Mouse (Mus musculus) hindbrain, embryonic 16.5 days (tissue): ENCODE results near the gene Loxl1. TPM values are rescaled to one million over a fixed set of nuclear protein-coding genes. Genes with fewer than 3 reads are reported as not detected.

Source experiments
- ATAC-seq: fragments of 200-750 bp; cut with Nextera tagmentation; 2 replicates; pipeline ENCODE4 v1.8.0; 2017; ENCODE audit warnings: moderate TSS enrichment, moderate library complexity
- H3K27ac ChIP-seq: fragments of 300-500 bp; sonication (generic); 2 replicates; pipeline ENCODE4 v1.5.1; 2014; ENCODE audit warnings: low read depth, mild to moderate bottlenecking, control low read depth, low read length, moderate library complexity
- H3K27me3 ChIP-seq: fragments of 300-500 bp; sonication (generic); replicated peaks from 2 replicates; pipeline ENCODE4 v1.6.1; 2014; ENCODE audit warnings: low read length; ENCODE audit not compliant: control insufficient read depth, insufficient read depth
- H3K36me3 ChIP-seq: fragments of 300-500 bp; sonication (generic); 2 replicates; pipeline ENCODE4 v1.6.1; 2014; ENCODE audit warnings: mild to moderate bottlenecking, low read length, moderate library complexity, mixed read lengths; ENCODE audit not compliant: control insufficient read depth, insufficient read depth
- H3K4me1 ChIP-seq: fragments of 300-500 bp; sonication (generic); 2 replicates; pipeline ENCODE4 v1.6.1; 2014; ENCODE audit warnings: low read depth, low read length; ENCODE audit not compliant: control insufficient read depth, insufficient read depth
- H3K4me2 ChIP-seq: fragments of 300-500 bp; sonication (generic); 2 replicates; pipeline ENCODE4 v1.6.1; 2014; ENCODE audit warnings: mild to moderate bottlenecking, low read length, control low read depth, moderate library complexity
- H3K4me3 ChIP-seq: fragments of 300-500 bp; sonication (generic); 2 replicates; pipeline ENCODE4 v1.5.1; 2014; ENCODE audit warnings: mild to moderate bottlenecking, low read length, control low read depth, moderate library complexity
- H3K9ac ChIP-seq: fragments of 300-500 bp; sonication (generic); 2 replicates; pipeline ENCODE4 v1.6.1; 2014; ENCODE audit warnings: low read depth, mild to moderate bottlenecking, control low read depth, low read length, moderate library complexity
- H3K9me3 ChIP-seq: fragments of 300-500 bp; sonication (generic); 2 replicates; pipeline ENCODE4 v1.6.1; 2014; ENCODE audit warnings: mild to moderate bottlenecking, low read length, moderate library complexity; ENCODE audit not compliant: control insufficient read depth
- WGBS: fragments of 180-500 bp; shearing (Covaris S2); extraction: QIAGEN DNeasy Blood & Tissue Kit; methylation state at CpG from one replicate; pipeline ENCODE4 v1.1.7; 2014; 5-methylcytosine and 5-hydroxymethylcytosine counted together
- polyA plus RNA-seq: library from polyadenylated mRNA; unstranded; fragments of >200 nt; fragmentation: Nextera tagmentation; extraction: Ambion mirVana; gene quantifications from 2 replicates; pipeline ENCODE4 v1.2.1, GENCODE M21; 2015

Loxl1 gene
- polyA plus RNA-seq, 1 experiment from 2014 or later = 7.4 TPM

DNA sequence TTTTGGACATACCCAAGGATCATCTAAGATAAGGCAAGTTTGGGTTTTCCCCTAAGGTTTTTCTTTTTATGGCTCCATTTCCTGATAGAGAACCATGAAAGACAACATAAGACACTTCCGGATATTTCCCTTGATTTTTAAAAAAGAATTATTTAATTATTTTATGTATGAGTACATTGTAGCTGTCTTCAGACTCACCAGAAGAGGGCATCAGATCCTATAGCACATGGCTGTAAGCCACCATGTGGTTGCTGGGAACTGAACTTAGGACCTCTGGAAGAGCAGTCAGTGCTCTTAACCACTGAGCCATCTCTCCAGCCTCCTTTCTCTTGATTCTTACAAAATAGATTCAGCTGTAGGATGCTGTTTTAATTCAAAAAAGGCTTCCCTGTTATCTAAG lies 28.8 kb upstream of the Loxl1 start:
- H3K4me3 ChIP-seq = no peak overlapping the region
- no peak overlapping the region for H3K9ac ChIP-seq
- no peak for ATAC-seq
- no peaks in the 10 kb centered on the region for H3K9me3 ChIP-seq
- WGBS = 98% methylated on average over 1 of the region's 1 CpGs
- H3K4me2 ChIP-seq = no peak overlapping the region
- H3K4me1 ChIP-seq = peaks cover 5% of the 10 kb centered on the region; the same call in 1 of the 2 replicates
- H3K36me3 ChIP-seq = no peaks in the 10 kb centered on the region
- no peak overlapping the region for H3K27ac ChIP-seq
- no peaks in the 10 kb centered on the region for H3K27me3 ChIP-seq

GRCm38 (mm10) chr9:58336650-58337281 lies 23.8 kb upstream of the Loxl1 start:
- Histone ChIP-seq H3K9me3 (0 out of 2 replicates have a peak, but pooled peaks cover 2% of the 10 kb centered on the region), H3K4me2 (no peak overlapping the region), H3K4me3 (no peak overlapping the region), H3K4me1 (no peaks in the 10 kb centered on the region), H3K36me3 (no peaks in the 10 kb centered on the region), H3K9ac (no peak overlapping the region), H3K27me3 (no peaks in the 10 kb centered on the region), H3K27ac (no peak overlapping the region)
- ATAC-seq = no peak
- 70% methylated on average over 8 of the region's 8 CpGs for WGBS

GRCm38 (mm10) chr9:58331276-58331675 lies 18.3 kb upstream of the Loxl1 start:
- H3K36me3 ChIP-seq = no peaks in the 10 kb centered on the region
- WGBS = 63% methylated on average over 3 of the region's 3 CpGs
- no peak overlapping the region for H3K4me3 ChIP-seq
- no peaks in the 10 kb centered on the region; the same call in 1 of the 2 replicates for H3K27me3 ChIP-seq
- H3K9me3 ChIP-seq = 0 out of 2 replicates have a peak, but pooled peaks cover 2% of the 10 kb centered on the region
- no peaks in the 10 kb centered on the region; the same call in 1 of the 2 replicates for H3K4me1 ChIP-seq
- H3K27ac ChIP-seq = no peak overlapping the region
- no peak overlapping the region for H3K9ac ChIP-seq
- ATAC-seq = no peak
- no peak overlapping the region for H3K4me2 ChIP-seq

DNA sequence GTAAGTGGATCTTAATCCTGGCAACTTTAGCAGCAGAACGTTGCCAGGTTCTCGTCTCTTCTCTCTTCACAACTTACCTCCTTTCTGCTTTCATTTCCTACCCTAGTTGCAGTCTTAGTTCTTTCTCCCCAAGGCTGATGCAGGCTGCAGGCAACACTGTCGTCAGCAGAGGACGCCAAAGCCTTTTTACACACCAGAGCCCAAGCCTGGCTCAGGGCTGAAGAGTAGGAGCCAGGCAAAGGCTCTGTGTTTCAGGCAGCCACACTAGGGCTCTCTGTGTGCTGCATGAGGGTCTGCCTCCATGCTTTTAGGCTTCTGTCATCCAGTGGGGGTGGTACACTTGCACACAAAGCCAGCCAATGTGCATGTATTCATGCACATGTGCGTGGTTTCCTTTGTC lies 17.3 kb upstream of the Loxl1 start:
- peak; percentile 93 for ATAC-seq
- no peak overlapping the region for H3K27ac ChIP-seq

GRCm38 (mm10) chr9:58327382-58327781 lies 14.4 kb upstream of the Loxl1 start:
- 39% methylated on average over 1 of the region's 1 CpGs for WGBS
- H3K27me3 ChIP-seq = no peaks in the 10 kb centered on the region; the same call in 1 of the 2 replicates
- no peak overlapping the region for H3K4me3 ChIP-seq
- H3K9me3 ChIP-seq = no peaks in the 10 kb centered on the region
- no peak for ATAC-seq
- H3K36me3 ChIP-seq = no peaks in the 10 kb centered on the region
- H3K27ac ChIP-seq = no peak overlapping the region
- H3K4me1 ChIP-seq = no peaks in the 10 kb centered on the region; the same call in 1 of the 2 replicates
- H3K9ac ChIP-seq = no peak overlapping the region
- H3K4me2 ChIP-seq = no peak overlapping the region

More for the DNA sequence above, 17.3 kb upstream of the Loxl1 start:
- 20% methylated on average over 5 of the region's 5 CpGs for WGBS
- H3K4me1 ChIP-seq = no peaks in the 10 kb centered on the region; the same call in 1 of the 2 replicates
- no peak overlapping the region for H3K4me3 ChIP-seq
- no peak overlapping the region for H3K9ac ChIP-seq
- no peaks in the 10 kb centered on the region; the same call in 1 of the 2 replicates for H3K27me3 ChIP-seq
- H3K4me2 ChIP-seq = no peak overlapping the region
- H3K36me3 ChIP-seq = no peaks in the 10 kb centered on the region
- H3K9me3 ChIP-seq = 0 out of 2 replicates have a peak, but pooled peaks cover 2% of the 10 kb centered on the region

GRCm38 (mm10) chr9:58326477-58327180 lies 13.6 kb upstream of the Loxl1 start:
- no peak overlapping the region for H3K4me3 ChIP-seq
- no peak for ATAC-seq
- H3K9ac ChIP-seq = no peak overlapping the region
- H3K4me1 ChIP-seq = no peaks in the 10 kb centered on the region; the same call in 1 of the 2 replicates
- no peaks in the 10 kb centered on the region for H3K36me3 ChIP-seq
- no peaks in the 10 kb centered on the region; the same call in 1 of the 2 replicates for H3K27me3 ChIP-seq
- H3K27ac ChIP-seq = no peak overlapping the region
- no peak overlapping the region for H3K4me2 ChIP-seq
- WGBS = 25% methylated on average over 4 of the region's 4 CpGs
- H3K9me3 ChIP-seq = no peaks in the 10 kb centered on the region

DNA sequence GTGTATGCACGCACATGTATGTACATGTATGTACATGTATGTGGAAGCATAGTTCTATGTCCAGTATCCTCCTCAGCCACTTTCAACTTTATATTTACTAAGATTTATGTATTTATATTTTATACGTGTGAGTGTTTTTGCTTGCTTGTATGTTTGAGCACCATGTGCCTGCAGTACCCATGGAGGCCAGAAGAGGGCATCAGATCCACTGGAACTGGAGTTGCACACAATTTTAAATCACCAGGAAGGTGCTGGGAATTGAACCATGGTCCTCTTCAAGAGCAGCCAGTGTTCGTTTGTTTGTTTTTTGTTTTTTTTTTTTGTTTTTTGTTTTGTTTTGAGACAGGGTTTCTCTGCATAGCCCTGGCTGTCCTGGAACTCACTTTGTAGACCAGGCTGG lies 8.7 kb upstream of the Loxl1 start:
- no peak overlapping the region for H3K4me2 ChIP-seq
- H3K9me3 ChIP-seq = no peaks in the 10 kb centered on the region
- no peaks in the 10 kb centered on the region for H3K27me3 ChIP-seq
- H3K4me3 ChIP-seq = no peak overlapping the region
- ATAC-seq = no peak
- no peak overlapping the region for H3K27ac ChIP-seq
- peaks cover 3% of the 10 kb centered on the region for H3K4me1 ChIP-seq
- 98% methylated on average over 3 of the region's 3 CpGs for WGBS
- no peak overlapping the region for H3K9ac ChIP-seq
- no peaks in the 10 kb centered on the region for H3K36me3 ChIP-seq

- no peaks in the 10 kb centered on the region for H3K9me3 ChIP-seq
Measured at GRCm38 (mm10) chr9:58318317-58318716, 5.3 kb upstream of the Loxl1 start.

GRCm38 (mm10) chr9:58317381-58317780 lies 4.4 kb upstream of the Loxl1 start:
- no peaks in the 10 kb centered on the region for H3K36me3 ChIP-seq
- no peak overlapping the region for H3K9ac ChIP-seq
- H3K4me3 ChIP-seq = no peak overlapping the region
- H3K9me3 ChIP-seq = no peaks in the 10 kb centered on the region
- H3K27me3 ChIP-seq = peaks cover 8% of the 10 kb centered on the region; the same call in 1 of the 2 replicates
- H3K4me2 ChIP-seq = no peak overlapping the region
- ATAC-seq = no peak
- peaks cover 25% of the 10 kb centered on the region for H3K4me1 ChIP-seq
- WGBS = 57% methylated on average over 3 of the region's 3 CpGs
- no peak overlapping the region for H3K27ac ChIP-seq

More at GRCm38 (mm10) chr9:58318317-58318716, 5.3 kb upstream of the Loxl1 start:
- H3K36me3 ChIP-seq = no peaks in the 10 kb centered on the region
- ATAC-seq = no peak
- H3K9ac ChIP-seq = no peak overlapping the region
- WGBS = 76% methylated on average over 3 of the region's 3 CpGs
- H3K4me3 ChIP-seq = no peak overlapping the region
- peaks cover 2% of the 10 kb centered on the region; the same call in 1 of the 2 replicates for H3K27me3 ChIP-seq
- no peak overlapping the region for H3K27ac ChIP-seq
- H3K4me2 ChIP-seq = no peak overlapping the region
- peaks cover 16% of the 10 kb centered on the region for H3K4me1 ChIP-seq
